Mouse (Mus musculus) hindbrain, embryonic 13.5 days (tissue): Measurements from ENCODE around the gene Adam22. TPM values are rescaled to one million over a fixed set of nuclear protein-coding genes. Genes with fewer than 3 reads are reported as not detected.
"Not testable (repeated sequence)": the region's sequence is repeated elsewhere in the genome, so short reads cannot be mapped to it uniquely, and the experiment has no call there.

ENCODE experiments used
- ATAC-seq: fragments of 200-750 bp; cut with Nextera tagmentation; 2 replicates; pipeline ENCODE4 v1.8.0; 2017; ENCODE audit warnings: moderate TSS enrichment; ENCODE audit not compliant: low FRiP score
- H3K27ac ChIP-seq: fragments of 300-500 bp; sonication (generic); 2 replicates; pipeline ENCODE4 v1.5.1; 2015; ENCODE audit warnings: inconsistent platforms, mild to moderate bottlenecking, moderate library complexity
- H3K27me3 ChIP-seq: fragments of 300-500 bp; sonication (generic); 2 replicates; pipeline ENCODE4 v1.6.1; 2015; ENCODE audit warnings: mild to moderate bottlenecking, inconsistent platforms
- H3K36me3 ChIP-seq: fragments of 300-500 bp; sonication (generic); 2 replicates; pipeline ENCODE4 v1.6.1; 2015; ENCODE audit warnings: mild to moderate bottlenecking, inconsistent platforms
- H3K4me1 ChIP-seq: fragments of 300-500 bp; sonication (generic); replicated peaks from 2 replicates; pipeline ENCODE4 v1.6.1; 2015; ENCODE audit warnings: inconsistent platforms
- H3K4me2 ChIP-seq: fragments of 300-500 bp; sonication (generic); 2 replicates; pipeline ENCODE4 v1.6.1; 2015; ENCODE audit warnings: inconsistent platforms, mild to moderate bottlenecking, moderate library complexity
- H3K4me3 ChIP-seq: fragments of 300-500 bp; sonication (generic); 2 replicates; pipeline ENCODE4 v1.5.1; 2015; ENCODE audit warnings: mild to moderate bottlenecking, inconsistent platforms
- H3K9ac ChIP-seq: fragments of 300-500 bp; sonication (generic); 2 replicates; pipeline ENCODE4 v1.6.1; 2015; ENCODE audit warnings: mild to moderate bottlenecking, inconsistent platforms
- H3K9me3 ChIP-seq: fragments of 300-500 bp; sonication (generic); 2 replicates; pipeline ENCODE4 v1.6.1; 2016; ENCODE audit warnings: inconsistent platforms
- WGBS: fragments of 180-500 bp; shearing (Covaris S2); methylation state at CpG from one replicate; pipeline ENCODE4 v1.1.7; 2015; 5-methylcytosine and 5-hydroxymethylcytosine counted together
- polyA plus RNA-seq: library from polyadenylated mRNA; unstranded; fragments of >200 nt; fragmentation: Nextera tagmentation; extraction: Ambion mirVana; gene quantifications from 2 replicates; pipeline ENCODE4 v1.2.1, GENCODE M21; 2015

Gene Adam22
- polyA plus RNA-seq, 1 experiment from 2014 or later: 35.2 TPM

DNA sequence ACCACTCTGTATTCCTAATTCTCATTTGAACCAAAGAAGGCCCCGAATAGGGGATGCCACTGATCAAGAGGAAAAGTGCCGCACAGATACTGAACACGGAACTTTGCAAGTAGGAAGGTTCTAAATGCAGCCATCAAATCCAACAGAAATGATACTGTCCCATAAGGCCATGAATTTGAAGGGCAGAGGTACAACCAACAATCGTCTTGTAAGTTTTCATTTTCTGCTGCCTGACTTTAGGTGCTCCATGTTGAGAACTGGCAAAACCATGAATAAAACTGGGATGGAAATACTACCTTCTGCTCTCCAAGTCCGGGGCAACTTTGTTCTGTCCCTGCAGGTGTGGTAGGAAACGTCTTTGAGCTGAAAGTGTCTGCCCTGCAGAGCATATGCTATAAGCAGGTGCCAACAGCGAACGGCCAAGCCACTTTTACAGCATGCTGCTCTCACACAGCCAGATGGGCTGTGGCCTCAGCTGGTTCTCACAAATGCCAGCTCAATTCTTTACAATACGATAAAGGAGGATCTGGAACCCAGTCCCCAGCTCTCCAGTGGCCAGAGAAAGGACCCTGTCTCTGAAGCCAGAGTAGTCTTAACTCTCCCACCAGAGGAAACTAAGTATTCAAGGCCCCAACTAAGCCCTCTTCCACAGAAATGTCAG lies 293.9 kb downstream of the Adam22 start:
- 93% methylated on average over 9 of the region's 9 CpGs for WGBS
- H3K4me2 ChIP-seq: no peak overlapping the region
- H3K4me1 ChIP-seq: no peaks in the 10 kb centered on the region
- H3K4me3 ChIP-seq: no peak overlapping the region
- no peak for ATAC-seq
- peaks cover 26% of the 10 kb centered on the region for H3K36me3 ChIP-seq
- no peaks in the 10 kb centered on the region for H3K27me3 ChIP-seq
- no peaks in the 10 kb centered on the region for H3K9me3 ChIP-seq
- no peak overlapping the region for H3K27ac ChIP-seq
- no peak overlapping the region for H3K9ac ChIP-seq

DNA sequence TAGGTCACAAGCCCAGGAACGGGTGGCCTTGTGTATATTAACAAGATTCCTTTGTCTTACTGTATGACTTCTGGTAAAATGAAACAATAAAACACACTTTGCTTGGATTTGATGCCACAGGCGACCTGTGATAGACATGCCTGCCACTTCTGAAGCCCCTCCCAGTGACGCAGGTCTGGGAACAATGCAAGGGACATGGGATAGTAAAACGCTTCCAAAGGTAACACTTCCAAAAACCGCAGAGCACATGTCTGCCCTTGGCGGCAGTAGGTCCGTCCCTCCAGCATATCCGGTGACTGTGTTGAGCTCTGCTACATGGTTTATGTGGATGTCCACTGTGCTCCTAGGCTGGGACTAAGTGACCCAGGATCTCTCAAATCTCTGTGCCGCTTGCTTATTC lies 294.6 kb downstream of the Adam22 start:
- H3K9ac ChIP-seq: no peak overlapping the region
- ATAC-seq: no peak
- H3K4me2 ChIP-seq: no peak overlapping the region
- H3K27ac ChIP-seq: no peak overlapping the region
- no peak overlapping the region for H3K4me3 ChIP-seq
- H3K27me3 ChIP-seq: no peaks in the 10 kb centered on the region
- H3K36me3 ChIP-seq: peaks cover 26% of the 10 kb centered on the region
- H3K4me1 ChIP-seq: no peaks in the 10 kb centered on the region
- 93% methylated on average over 9 of the region's 9 CpGs for WGBS
- H3K9me3 ChIP-seq: no peaks in the 10 kb centered on the region

DNA sequence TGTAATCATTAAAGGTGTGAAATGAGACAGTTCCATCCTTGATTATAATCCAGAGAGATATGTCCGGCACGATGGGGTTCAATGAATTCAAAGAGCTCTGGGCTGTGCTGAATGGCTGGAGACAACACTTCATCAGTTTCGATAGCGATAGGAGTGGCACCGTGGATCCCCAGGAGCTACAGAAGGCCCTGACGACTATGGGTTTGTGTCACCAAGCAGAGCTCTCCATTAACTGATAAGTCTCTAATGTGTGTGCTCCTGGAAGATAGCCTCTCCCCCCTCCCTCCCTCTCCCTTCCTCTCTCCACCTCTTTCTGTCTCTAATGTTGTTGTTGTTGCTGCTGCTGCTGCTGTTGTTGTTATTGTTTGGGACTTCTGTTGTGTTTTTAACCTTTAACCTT lies 304.8 kb downstream of the Adam22 start:
- Histone ChIP-seq H3K4me1 (no peaks in the 10 kb centered on the region), H3K9me3 (no peaks in the 10 kb centered on the region), H3K27me3 (no peaks in the 10 kb centered on the region), H3K27ac (no peak overlapping the region), H3K4me3 (no peak overlapping the region), H3K9ac (no peak overlapping the region), H3K36me3 (peaks cover 70% of the 10 kb centered on the region), H3K4me2 (no peak overlapping the region)
- ATAC-seq: no peak
- 69% methylated on average over 6 of the region's 6 CpGs for WGBS

DNA sequence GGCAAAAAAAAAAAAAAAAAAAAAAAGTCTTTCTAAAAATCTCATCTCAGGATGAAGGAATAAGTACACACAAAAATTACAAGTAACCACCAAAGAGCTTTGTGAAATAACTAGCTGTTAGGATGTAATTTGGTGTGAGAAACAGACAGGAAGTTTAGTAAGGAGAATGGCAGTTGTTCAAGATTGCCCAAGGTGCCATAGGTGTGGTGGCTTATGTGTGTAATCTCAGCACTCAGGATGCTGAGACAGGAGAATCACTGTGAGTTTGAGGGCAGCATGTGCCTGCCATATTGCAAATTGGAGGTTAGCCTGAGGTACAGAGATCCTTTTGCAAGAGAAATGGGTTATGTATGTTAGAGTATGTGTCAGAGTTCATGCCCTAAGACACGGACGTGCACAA lies 305.5 kb downstream of the Adam22 start:
- Histone ChIP-seq H3K27ac (no peak overlapping the region), H3K4me3 (no peak overlapping the region), H3K9me3 (no peaks in the 10 kb centered on the region), H3K4me1 (peaks cover 2% of the 10 kb centered on the region), H3K36me3 (peaks cover 69% of the 10 kb centered on the region), H3K4me2 (no peak overlapping the region), H3K27me3 (no peaks in the 10 kb centered on the region), H3K9ac (no peak overlapping the region)
- 100% methylated on average over 2 of the region's 2 CpGs for WGBS
- ATAC-seq: no peak

DNA sequence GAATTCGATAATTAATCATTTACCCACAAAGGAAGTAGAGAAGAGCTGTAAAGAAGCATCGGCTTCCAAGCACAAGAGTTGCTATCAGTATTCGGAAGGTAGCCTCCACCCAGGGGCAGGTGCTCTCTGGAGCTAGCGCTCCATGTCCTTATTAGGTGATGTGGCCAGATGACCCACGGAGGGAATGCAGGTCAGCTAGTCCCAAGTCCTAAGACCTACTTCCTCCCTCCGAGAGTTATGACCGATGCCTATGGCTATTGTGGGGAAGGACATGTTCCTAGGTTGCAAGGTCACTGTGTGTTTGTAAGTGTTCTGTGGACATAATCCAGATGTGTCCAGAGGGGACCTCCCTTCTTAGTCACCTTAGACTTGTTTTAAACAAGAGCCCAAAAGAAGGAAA lies 309.9 kb downstream of the Adam22 start:
- Histone ChIP-seq H3K4me3 (no peak overlapping the region), H3K9me3 (no peaks in the 10 kb centered on the region), H3K27ac (no peak overlapping the region), H3K9ac (no peak overlapping the region), H3K27me3 (no peaks in the 10 kb centered on the region), H3K4me2 (no peak overlapping the region), H3K36me3 (peaks cover 26% of the 10 kb centered on the region), H3K4me1 (peaks cover 15% of the 10 kb centered on the region)
- 92% methylated on average over 7 of the region's 7 CpGs for WGBS
- ATAC-seq: no peak

DNA sequence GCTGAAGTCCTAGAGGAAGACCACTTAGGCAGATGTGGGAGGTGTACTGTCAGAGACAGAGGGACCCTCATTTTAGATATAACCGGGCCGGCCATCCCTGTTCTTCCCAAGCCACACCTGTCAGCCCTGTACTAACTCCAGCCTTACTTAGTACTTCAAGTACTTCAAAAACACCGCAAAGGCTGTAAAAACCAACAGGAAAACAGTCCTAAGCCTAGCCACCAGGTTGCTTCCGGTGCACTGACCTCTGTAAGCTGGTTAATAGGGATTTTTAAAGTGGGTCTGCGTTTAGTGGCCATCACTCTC lies 311.0 kb downstream of the Adam22 start:
- ATAC-seq: no peak

DNA sequence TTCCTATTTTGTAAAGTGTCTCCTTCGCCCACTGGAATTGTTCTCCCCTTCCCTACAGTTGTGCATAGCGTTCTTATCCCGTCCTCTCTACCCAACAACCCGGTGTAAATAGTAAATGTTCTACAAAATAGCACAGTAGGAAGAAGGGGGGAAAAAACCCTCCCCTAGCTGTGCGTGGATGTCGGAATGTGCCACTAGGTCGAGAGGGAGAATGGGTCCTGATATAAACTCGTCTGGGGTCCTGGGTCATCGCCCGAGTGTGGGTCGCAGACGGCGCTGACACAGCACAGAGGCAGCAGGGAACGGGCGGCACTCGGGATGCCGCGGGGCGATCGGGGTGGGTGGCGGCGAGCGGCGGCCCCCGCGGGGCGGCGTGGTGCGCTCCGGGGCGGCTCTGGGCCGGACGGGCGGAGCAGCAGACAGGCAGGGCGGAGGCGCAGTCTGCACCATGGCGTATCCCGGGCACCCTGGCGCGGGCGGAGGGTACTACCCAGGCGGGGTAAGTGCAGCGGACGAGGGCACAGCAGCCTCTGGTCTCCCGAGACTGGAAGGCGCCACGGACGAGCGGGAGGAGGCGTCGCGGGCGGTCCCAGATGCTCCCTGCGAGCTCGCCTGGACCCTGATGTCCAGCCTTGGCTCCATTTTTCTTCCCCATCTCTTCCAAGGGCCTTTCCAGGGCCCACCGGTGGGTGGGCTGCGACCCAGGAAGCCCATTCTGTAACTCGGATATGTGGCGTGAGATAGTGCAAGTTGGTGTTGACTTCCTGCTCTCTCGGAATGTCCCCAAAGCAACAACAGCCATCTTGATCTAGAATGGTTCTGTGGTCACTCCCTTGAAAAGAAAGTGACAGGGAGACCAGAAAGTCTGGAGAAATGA lies 311.6 kb downstream of the Adam22 start:
- Histone ChIP-seq H3K27ac (peak overlapping the region; percentile 84), H3K36me3 (peaks cover 17% of the 10 kb centered on the region), H3K27me3 (no peaks in the 10 kb centered on the region), H3K4me3 (peak overlapping the region; percentile 85), H3K9me3 (no peaks in the 10 kb centered on the region), H3K9ac (peak overlapping the region; percentile 89), H3K4me2 (peak overlapping the region; percentile 58), H3K4me1 (peaks cover 15% of the 10 kb centered on the region)
- WGBS: under 1% methylated on average over 54 of the region's 60 CpGs
- peak; percentile 98 for ATAC-seq

More for the DNA sequence above, 311.0 kb downstream of the Adam22 start:
- Histone ChIP-seq H3K4me2 (peak overlapping the region; percentile 58), H3K36me3 (peaks cover 22% of the 10 kb centered on the region), H3K27ac (peak overlapping the region; percentile 84; the same call in 1 of the 2 replicates), H3K9ac (peak overlapping the region; percentile 89), H3K4me3 (peak overlapping the region; percentile 85), H3K9me3 (no peaks in the 10 kb centered on the region), H3K4me1 (peaks cover 15% of the 10 kb centered on the region), H3K27me3 (no peaks in the 10 kb centered on the region)
- WGBS: 77% methylated on average over 5 of the region's 5 CpGs

DNA sequence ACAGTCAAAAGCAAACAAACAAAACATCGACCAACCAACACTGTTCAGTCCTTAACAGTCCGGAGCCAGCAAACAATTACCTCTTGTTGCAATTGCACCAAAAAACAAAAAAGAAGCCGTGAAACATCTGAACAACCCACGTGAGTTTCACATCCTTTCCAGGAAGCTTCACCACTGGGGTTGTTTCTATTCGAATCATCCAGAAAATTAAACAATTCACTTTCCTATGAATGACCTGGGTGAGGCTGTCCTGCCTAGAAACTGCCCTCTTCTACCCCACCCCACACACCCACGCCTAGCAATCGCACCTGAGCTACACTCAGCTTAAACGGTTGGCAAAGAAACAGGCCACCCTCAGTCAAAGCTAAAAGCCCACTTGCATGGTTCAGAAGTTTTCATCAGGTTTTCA lies 312.2 kb downstream of the Adam22 start:
- Histone ChIP-seq H3K9me3 (no peaks in the 10 kb centered on the region), H3K9ac (peak overlapping the region; percentile 89), H3K36me3 (peaks cover 11% of the 10 kb centered on the region), H3K4me2 (peak overlapping the region; percentile 58), H3K4me1 (peaks cover 15% of the 10 kb centered on the region), H3K27ac (no peak overlapping the region; the same call in 1 of the 2 replicates), H3K27me3 (no peaks in the 10 kb centered on the region), H3K4me3 (peak overlapping the region; percentile 85)
- peak; percentile 46 for ATAC-seq
- WGBS: 36% methylated on average over 8 of the region's 8 CpGs

DNA sequence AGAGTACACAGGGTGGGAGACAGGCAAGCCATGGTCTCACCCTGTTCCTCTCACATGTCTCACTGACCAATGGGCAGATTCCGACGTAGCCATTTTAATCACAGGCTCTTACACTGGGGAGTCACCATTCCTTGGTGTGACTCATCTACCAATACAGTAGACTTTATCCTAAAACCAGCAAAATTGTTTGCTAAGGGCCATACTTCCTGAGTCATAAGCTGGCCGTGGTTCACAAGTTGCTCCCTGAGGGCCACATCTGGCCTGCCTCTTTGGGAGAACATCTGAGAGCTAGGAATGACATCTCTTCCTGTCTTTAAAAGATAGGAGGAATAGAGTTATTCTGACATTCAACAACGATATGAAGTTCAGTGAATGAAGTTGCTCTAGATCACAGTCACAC lies 314.1 kb downstream of the Adam22 start:
- H3K9me3 ChIP-seq: no peaks in the 10 kb centered on the region
- no peak for ATAC-seq
- H3K4me2 ChIP-seq: no peak overlapping the region
- 96% methylated on average over 4 of the region's 4 CpGs for WGBS
- peaks cover 15% of the 10 kb centered on the region for H3K4me1 ChIP-seq
- H3K27ac ChIP-seq: no peak overlapping the region
- H3K9ac ChIP-seq: no peak overlapping the region
- H3K4me3 ChIP-seq: no peak overlapping the region
- H3K27me3 ChIP-seq: no peaks in the 10 kb centered on the region
- H3K36me3 ChIP-seq: no peaks in the 10 kb centered on the region

DNA sequence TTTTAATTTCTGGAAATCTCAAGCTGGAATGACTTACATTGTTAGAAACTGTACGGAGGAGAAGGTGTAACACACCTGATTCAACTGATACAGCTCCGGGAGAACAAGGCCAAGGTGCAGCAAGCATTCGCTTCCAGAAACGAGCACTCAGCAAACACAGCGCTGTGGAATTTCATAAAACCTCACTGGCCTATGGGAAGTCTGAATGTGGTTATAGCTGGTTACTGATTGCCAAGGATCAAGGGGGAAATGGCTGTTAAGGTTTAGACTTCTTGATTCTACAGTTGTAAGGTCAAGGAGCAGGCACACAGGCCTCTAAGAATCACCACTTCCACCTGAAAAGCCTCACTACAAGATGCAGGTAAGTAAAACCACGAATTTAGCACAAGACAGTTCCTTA lies 322.1 kb downstream of the Adam22 start, which contains the start of gene Sri:
Gene Sri (plus strand): TSS at position 224 of the 400 bp plus-strand sequence.
- no peaks in the 10 kb centered on the region for H3K27me3 ChIP-seq
- ATAC-seq: no peak
- no peak within 1 kb of the TSS for H3K4me2 ChIP-seq
- WGBS: 84% methylated on average over 6 of the region's 6 CpGs
- no peak within 1 kb of the TSS for H3K27ac ChIP-seq
- no peaks in the 10 kb centered on the region for H3K9me3 ChIP-seq
- H3K4me1 ChIP-seq: no peaks in the 10 kb centered on the region
- H3K9ac ChIP-seq: no peak within 1 kb of the TSS
- no peaks in the 10 kb centered on the region for H3K36me3 ChIP-seq
- H3K4me3 ChIP-seq: no peak within 1 kb of the TSS

DNA sequence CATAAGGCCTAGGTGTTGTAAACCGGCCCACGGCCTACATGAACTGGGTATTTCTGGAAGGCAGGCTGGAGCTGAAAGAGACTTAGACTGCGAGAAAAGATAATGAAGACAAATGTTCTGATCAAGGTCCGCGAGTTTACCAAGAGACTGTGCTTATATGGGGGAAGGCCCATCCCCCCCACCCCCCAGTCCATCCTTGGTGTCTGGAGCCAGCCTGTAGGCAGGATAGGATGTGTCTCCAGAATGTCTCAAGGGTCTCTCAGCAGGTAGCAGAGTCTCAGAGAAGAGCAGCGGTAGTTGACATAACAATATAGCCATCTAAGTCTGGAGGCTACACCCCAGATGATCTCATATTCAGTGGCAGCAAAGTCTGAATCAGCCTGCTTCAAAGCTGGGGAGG lies 333.4 kb downstream of the Adam22 start:
- H3K27me3 ChIP-seq, H3K4me2 ChIP-seq, H3K36me3 ChIP-seq, H3K9me3 ChIP-seq, H3K27ac ChIP-seq, ATAC-seq, H3K4me3 ChIP-seq, H3K9ac ChIP-seq, H3K4me1 ChIP-seq: not testable (repeated sequence)
- 92% methylated on average over 6 of the region's 6 CpGs for WGBS
